Mouse (Mus musculus) stomach, postnatal 0 days (tissue): ENCODE data around the gene D5Ertd579e. TPM values are rescaled to one million over a fixed set of nuclear protein-coding genes. Genes with fewer than 3 reads are reported as not detected.

Experiments used
- ATAC-seq: fragments of 200-750 bp; cut with Nextera tagmentation; 2 replicates; pipeline ENCODE4 v1.8.0; 2017; ENCODE audit not compliant: low FRiP score, low TSS enrichment
- DNase-seq: peaks from one replicate; pipeline ENCODE4 v3.0.0-alpha.2; 2016; ENCODE audit warnings: low spot score
- H3K27ac ChIP-seq: fragments of 300-500 bp; sonication (generic); replicated peaks from 2 replicates; pipeline ENCODE4 v1.5.1; 2014; ENCODE audit warnings: mild to moderate bottlenecking, control low read depth
- H3K27me3 ChIP-seq: fragments of 300-500 bp; sonication (generic); 2 replicates; pipeline ENCODE4 v1.6.1; 2014; ENCODE audit warnings: low read length; ENCODE audit not compliant: control insufficient read depth, insufficient read depth
- H3K36me3 ChIP-seq: fragments of 300-500 bp; sonication (generic); 2 replicates; pipeline ENCODE4 v1.6.1; 2014; ENCODE audit warnings: low read length, mixed read lengths; ENCODE audit not compliant: control insufficient read depth, insufficient read depth
- H3K4me1 ChIP-seq: fragments of 300-500 bp; sonication (generic); replicated peaks from 2 replicates; pipeline ENCODE4 v1.6.1; 2014; ENCODE audit warnings: antibody characterized with exemption; ENCODE audit not compliant: control insufficient read depth, insufficient read depth
- H3K4me2 ChIP-seq: fragments of 300-500 bp; sonication (generic); replicated peaks from 2 replicates; pipeline ENCODE4 v1.6.1; 2014; ENCODE audit warnings: low read depth, mild to moderate bottlenecking, control low read depth, moderate library complexity
- H3K4me3 ChIP-seq: fragments of 300-500 bp; sonication (generic); 2 replicates; pipeline ENCODE4 v1.5.1; 2014; ENCODE audit warnings: low read depth, low read length, control low read depth
- H3K9ac ChIP-seq: fragments of 300-500 bp; sonication (generic); 2 replicates; pipeline ENCODE4 v1.6.1; 2014; ENCODE audit warnings: mild to moderate bottlenecking, low read length, control low read depth, mixed read lengths
- H3K9me3 ChIP-seq: fragments of 300-500 bp; sonication (generic); 2 replicates; pipeline ENCODE4 v1.6.1; 2016; ENCODE audit warnings: low read length; ENCODE audit not compliant: control insufficient read depth
- CTCF ChIP-seq: IDR thresholded peaks from 2 replicates; pipeline ENCODE4 v1.5.1; 2016; ENCODE audit warnings: antibody characterized with exemption, low read depth, mild to moderate bottlenecking, moderate library complexity
- EP300 ChIP-seq: optimal IDR thresholded peaks from 2 replicates; pipeline ENCODE3; 2016; ENCODE audit warnings: antibody characterized with exemption
- WGBS: fragments of 180-500 bp; shearing (Covaris S2); extraction: QIAGEN DNeasy Blood & Tissue Kit; methylation state at CpG from one replicate; pipeline ENCODE4 v1.1.7; 2014; 5-methylcytosine and 5-hydroxymethylcytosine counted together
- polyA plus RNA-seq: library from polyadenylated mRNA; unstranded; fragments of >200 nt; fragmentation: Nextera tagmentation; extraction: Ambion mirVana; gene quantifications from 2 replicates; pipeline ENCODE4 v1.2.1, GENCODE M21; 2015

The D5Ertd579e gene
- polyA plus RNA-seq, 1 experiment from 2014 or later: 22.7 TPM

GRCm38 (mm10) chr5:36736009-36736408 is 40.2 kb upstream of the D5Ertd579e start:
- Histone ChIP-seq H3K4me2 (no peak overlapping the region), H3K4me3 (no peak overlapping the region), H3K4me1 (no peaks in the 10 kb centered on the region), H3K9me3 (no peaks in the 10 kb centered on the region), H3K36me3 (no peaks in the 10 kb centered on the region), H3K27me3 (no peaks in the 10 kb centered on the region), H3K9ac (no peak overlapping the region), H3K27ac (no peak overlapping the region)
- WGBS: 64% methylated on average over 8 of the region's 8 CpGs
- no peak for TF ChIP-seq EP300
- no peak for TF ChIP-seq CTCF
- DNase-seq: no peak
- no peak for ATAC-seq

- no peaks in the 10 kb centered on the region for H3K36me3 ChIP-seq
- no peak overlapping the region for H3K27ac ChIP-seq
- H3K4me2 ChIP-seq: no peak overlapping the region
- no peaks in the 10 kb centered on the region for H3K4me1 ChIP-seq
- H3K9ac ChIP-seq: no peak overlapping the region
- ATAC-seq: no peak
- no peaks in the 10 kb centered on the region for H3K27me3 ChIP-seq
- no peaks in the 10 kb centered on the region for H3K9me3 ChIP-seq
- no peak for TF ChIP-seq CTCF
- no peak for TF ChIP-seq EP300
- H3K4me3 ChIP-seq: no peak overlapping the region
- DNase-seq: no peak
- 74% methylated on average over 6 of the region's 6 CpGs for WGBS
These were observed 39.3 kb upstream of the D5Ertd579e start for GRCm38 (mm10) chr5:36735106-36735505.

DNA sequence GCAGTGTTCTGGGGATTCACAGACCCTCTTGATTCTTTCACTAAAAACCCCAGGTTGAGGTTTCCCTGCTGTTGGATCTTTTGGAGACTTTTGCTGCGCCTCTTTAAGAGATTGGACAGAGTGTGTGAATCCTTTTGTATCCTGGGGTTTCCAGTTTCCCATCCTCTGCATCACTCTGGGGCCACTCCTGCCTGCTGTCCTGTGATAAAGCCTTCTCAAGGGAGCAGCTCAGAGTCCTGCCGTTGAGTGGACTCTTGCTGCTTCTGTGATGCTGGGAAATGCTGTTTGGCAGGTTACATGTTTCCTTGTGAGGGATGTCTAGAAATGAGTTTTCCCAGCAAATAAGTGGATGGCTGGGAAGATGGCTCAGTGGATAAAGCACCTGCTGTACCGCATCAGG is 37.6 kb upstream of the D5Ertd579e start:
- TF ChIP-seq CTCF: no peak
- no peak for TF ChIP-seq EP300
- Histone ChIP-seq H3K36me3 (no peaks in the 10 kb centered on the region), H3K9me3 (no peaks in the 10 kb centered on the region), H3K9ac (no peak overlapping the region), H3K27me3 (no peaks in the 10 kb centered on the region), H3K27ac (no peak overlapping the region), H3K4me2 (no peak overlapping the region), H3K4me3 (no peak overlapping the region), H3K4me1 (no peaks in the 10 kb centered on the region)
- DNase-seq: no peak
- 62% methylated on average over 3 of the region's 3 CpGs for WGBS
- ATAC-seq: no peak

DNA sequence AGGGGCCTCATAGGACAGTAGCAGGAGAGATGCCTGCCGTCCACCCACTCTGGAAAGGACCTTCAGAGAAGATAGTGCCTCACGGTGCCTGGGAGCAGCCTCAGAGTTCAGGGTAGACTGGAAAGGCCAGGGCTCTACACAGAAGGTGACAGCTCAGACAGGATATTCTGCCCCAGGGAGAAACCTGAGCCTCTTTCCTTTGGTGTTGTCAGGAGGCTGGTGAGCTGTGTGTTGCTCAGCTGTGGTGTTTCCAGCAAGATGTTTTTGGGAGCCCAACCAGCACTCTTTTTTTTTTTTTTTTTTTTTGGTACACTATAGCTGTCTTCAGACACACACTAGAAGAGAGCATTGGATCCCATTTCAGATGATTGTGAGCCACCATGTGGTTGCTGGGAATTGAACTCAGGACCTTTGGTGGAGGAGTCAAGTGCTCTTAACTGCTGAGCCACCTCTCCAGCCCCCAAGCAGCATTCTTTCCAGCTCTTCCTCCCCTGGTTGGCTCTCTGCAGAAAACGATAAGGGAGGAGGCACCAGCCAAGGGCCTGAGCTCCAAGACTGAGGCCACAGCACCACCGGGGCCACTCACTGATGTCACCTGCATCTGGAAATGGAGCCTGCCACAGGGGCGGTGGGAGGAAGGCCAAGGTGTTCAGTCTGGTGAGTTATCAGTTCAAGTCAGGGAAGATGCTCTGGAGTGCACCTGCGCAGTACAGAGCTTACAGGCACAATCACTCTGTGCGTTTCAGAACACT is 36.3 kb upstream of the D5Ertd579e start:
- H3K9me3 ChIP-seq: no peaks in the 10 kb centered on the region

DNA sequence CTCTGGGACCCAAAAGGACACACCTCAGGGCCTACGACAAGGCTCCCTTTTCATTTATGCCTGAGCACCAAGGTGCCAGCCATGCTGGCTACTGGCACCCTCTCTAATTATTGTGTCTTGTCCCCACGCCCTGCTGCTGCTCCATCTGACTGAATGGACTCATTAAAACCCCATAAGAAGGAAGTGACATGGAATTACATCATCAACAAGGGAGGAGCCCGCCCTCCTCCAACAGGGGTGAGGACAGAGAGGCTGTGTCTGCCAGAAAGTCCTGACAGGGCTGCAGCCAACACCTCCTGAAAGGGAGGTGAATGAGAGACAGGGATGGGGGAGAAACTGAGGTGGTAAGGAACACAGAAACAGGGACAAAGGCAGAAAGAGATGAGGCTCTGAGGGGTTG is 34.9 kb upstream of the D5Ertd579e start:
- Histone ChIP-seq H3K4me1 (no peaks in the 10 kb centered on the region), H3K27me3 (no peaks in the 10 kb centered on the region), H3K4me3 (no peak overlapping the region), H3K36me3 (no peaks in the 10 kb centered on the region), H3K27ac (peak overlapping the region; percentile 30; the same call in 1 of the 2 replicates), H3K4me2 (no peak overlapping the region), H3K9ac (no peak overlapping the region), H3K9me3 (no peaks in the 10 kb centered on the region)
- peak; percentile 37 for DNase-seq
- WGBS: 58% methylated on average over 3 of the region's 3 CpGs
- no peak for TF ChIP-seq EP300
- no peak for TF ChIP-seq CTCF
- peak; percentile 42; the same call in 1 of the 2 replicates for ATAC-seq

More for the DNA sequence above, 36.3 kb upstream of the D5Ertd579e start:
- Histone ChIP-seq H3K27me3 (no peaks in the 10 kb centered on the region), H3K36me3 (no peaks in the 10 kb centered on the region), H3K9ac (no peak overlapping the region), H3K27ac (no peak overlapping the region), H3K4me2 (no peak overlapping the region), H3K4me3 (no peak overlapping the region), H3K4me1 (no peaks in the 10 kb centered on the region)
- ATAC-seq (no peak), DNase-seq (no peak)
- 66% methylated on average over 7 of the region's 7 CpGs for WGBS
- no peak for TF ChIP-seq CTCF
- no peak for TF ChIP-seq EP300

- Histone ChIP-seq H3K9me3 (no peaks in the 10 kb centered on the region), H3K27me3 (no peaks in the 10 kb centered on the region), H3K9ac (no peak overlapping the region), H3K4me2 (no peak overlapping the region), H3K36me3 (no peaks in the 10 kb centered on the region), H3K4me3 (no peak overlapping the region), H3K4me1 (no peaks in the 10 kb centered on the region), H3K27ac (peak overlapping the region; percentile 36; the same call in 1 of the 2 replicates)
- TF ChIP-seq EP300: no peak
- no peak for TF ChIP-seq CTCF
- ATAC-seq (no peak), DNase-seq (no peak)
- WGBS: 89% methylated on average over 2 of the region's 2 CpGs
These were observed 34.1 kb upstream of the D5Ertd579e start for GRCm38 (mm10) chr5:36729923-36730322.
